Mouse (Mus musculus) kidney, adult 2 months (tissue): ENCODE results near the gene Sesn1.

Experiments
- CTCF ChIP-seq: fragments of 200-500 bp; conservative IDR thresholded peaks from 2 replicates; pipeline ENCODE4 v1.5.1; 2011; ENCODE audit warnings: low read depth, mild to moderate bottlenecking, control low read depth, low read length, moderate library complexity, mixed read lengths; ENCODE audit not compliant: insufficient read depth, insufficient read length
- POLR2A ChIP-seq: fragments of 200-500 bp; IDR thresholded peaks from one replicate; pipeline ENCODE4 v1.6.1; 2011; ENCODE audit warnings: low read depth, low read length, control low read depth

DNA sequence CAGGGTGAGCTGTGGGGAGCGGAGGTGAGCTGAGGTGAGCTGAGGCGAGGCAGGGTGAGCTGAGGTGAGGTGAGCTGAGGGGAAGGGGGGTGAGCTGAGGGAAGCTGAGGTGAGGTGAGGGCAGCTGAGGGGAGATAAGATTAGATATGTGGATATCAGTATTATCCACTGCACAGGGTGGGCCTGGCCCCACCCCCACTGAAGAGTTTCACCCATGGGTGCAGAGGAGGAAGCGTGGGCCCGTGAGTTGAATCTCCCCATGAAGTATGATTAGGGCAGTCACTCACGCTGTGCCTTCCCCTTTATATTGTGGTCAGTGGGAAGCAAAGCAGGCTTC is 143.8 kb downstream of the Sesn1 start:
- TF ChIP-seq CTCF (no peak), POLR2A (no peak)
